Mouse (Mus musculus): ENCODE measurements around the gene Lpar1.

Lpar1 gene

DNA sequence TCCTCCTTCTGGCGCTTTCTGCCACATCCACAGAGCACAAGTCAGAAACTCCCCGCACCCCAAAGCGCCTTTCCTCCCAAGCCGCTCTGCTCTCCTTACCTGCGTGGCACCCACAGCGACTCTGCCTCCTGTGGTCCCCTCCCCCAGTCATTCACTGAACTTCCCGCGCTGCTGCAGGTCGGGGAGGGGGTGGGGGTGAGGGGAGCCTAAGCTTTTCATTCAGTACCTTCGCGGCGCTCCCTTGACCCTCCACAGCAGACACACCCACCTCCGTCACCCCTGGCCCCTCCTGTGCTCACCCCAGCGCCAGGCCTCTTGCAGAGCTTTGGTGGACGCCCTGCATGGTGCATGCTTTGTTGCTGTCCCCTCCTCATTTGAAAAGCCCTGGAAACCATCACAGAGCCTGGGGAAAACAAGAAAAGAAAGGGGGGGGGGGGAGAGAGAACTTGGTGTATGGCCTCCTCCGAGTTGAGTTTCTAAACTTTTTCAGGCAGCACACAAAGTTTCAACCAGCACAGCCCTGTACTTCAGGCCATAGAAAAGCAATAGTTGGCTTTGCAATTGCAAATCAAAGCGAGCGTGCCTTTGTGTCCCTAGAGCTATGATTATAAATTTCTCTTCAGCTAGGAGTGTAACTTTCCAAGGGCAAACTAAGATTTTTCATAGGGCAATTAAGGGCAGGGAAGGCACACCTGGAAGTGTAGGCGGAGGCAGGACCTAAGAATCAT lies at the start of gene Lpar1:
Gene Lpar1, minus strand, starts transcription at position 268 of the 728 bp plus-strand sequence.
- DNase-seq: no peak

GRCm38 (mm10) chr4:58585942-58586341 lies 32.2 kb upstream of the Lpar1 start:
- no peak for DNase-seq

DNA sequence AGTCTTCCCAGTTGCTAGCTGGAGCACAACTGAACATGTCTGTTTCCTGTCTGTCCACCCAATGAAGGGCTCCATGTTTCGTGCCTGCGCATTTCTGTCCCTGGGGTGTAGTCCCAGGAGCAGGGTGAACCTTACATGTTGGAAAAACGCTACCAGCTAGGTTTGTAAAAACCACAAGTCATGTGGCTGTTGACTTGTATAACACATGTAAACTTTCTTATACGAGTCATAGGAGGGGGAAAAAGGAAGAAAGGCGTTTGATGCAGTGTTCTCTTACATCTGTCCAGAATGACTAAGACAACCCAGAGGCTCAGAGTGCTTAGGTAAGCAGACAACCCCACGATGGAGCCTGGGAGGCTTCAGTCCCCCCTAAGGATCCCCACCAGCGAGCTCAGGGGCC lies 27.5 kb upstream of the Lpar1 start:
- DNase-seq: no peak

DNA sequence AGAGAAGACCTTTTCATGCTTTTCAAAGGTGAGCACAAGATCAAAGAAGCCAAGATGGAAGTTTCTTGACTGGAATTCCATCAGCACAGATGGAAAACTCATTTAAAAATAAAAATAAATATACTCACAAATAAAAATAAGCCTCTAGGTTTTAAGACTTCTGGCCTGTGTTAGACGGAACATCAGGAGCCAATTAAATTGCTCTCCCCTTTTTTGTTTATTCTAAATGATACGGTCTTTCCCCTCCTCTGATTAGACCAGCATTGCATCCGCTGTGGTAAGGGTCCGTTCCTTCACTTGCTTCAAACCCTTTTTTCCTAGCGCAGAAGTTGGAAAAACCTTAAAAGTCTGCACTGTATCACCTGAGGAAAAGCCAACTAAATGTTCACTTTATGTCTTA lies 26.8 kb upstream of the Lpar1 start:
- no peak for DNase-seq

DNA sequence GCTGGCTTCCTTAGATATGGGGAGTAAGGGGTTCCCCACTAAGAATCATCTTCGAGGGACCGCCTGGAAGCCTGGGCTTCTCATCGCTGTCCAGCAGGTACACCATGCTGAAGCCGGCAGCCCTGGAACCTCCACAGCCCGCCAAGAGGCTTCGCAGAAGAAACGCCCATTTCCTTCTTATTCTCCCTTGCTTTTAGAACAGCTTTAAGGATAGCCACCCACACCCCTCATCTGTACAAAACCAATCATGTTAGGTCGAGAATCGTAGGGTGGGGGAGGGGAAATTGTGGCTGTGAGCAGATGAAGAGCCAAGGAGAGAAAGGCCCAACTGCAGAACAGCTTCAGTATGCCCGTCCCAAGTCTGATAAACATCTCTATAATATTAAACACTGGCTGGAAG lies 26.4 kb upstream of the Lpar1 start:
- DNase-seq: no peak

GRCm38 (mm10) chr4:58578488-58578887 lies 24.8 kb upstream of the Lpar1 start:
- no peak for DNase-seq

GRCm38 (mm10) chr4:58577382-58578048 lies 23.8 kb upstream of the Lpar1 start:
- DNase-seq: no peak

DNA sequence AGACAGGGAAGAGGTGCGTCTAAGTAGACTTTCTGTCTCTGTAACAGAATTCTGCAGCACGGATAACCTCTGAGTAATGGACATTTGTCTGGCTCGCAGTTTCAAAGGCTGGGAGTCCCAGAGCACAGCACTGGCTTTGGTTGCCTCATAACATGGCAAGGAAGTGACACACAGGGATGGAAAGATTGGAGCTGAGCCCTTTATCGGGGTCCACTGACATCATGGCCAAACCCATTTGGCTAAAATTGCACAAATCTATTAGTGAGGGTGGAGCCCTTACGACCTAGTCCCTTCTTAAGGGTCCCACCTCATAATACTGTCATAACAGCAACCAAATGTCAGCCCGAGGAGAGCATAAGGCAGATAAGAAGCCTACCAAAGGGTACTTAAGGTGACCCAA lies 22.1 kb upstream of the Lpar1 start:
- no peak for DNase-seq

DNA sequence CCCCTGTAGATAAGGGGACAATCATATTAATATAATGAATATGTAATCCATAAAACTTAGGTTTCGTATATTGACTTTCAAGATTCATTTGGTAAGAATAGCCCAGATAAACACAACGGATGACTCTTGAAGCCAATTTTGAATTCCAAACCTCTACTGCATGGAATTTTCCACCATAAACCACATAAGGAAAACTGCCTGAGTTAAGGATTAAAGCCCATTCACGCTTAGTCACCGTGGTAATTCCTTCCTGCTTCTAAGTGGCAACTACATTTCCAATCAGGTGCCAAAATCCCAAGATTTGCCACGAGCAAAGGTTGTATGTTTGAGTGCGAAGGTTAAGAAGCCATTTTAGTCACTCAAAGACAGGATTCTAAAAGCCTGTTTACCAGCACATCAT lies 20.3 kb upstream of the Lpar1 start:
- DNase-seq: no peak

GRCm38 (mm10) chr4:58572446-58572845 lies 18.7 kb upstream of the Lpar1 start:
- DNase-seq: no peak

- DNase-seq: no peak
Measured at GRCm38 (mm10) chr4:58571661-58572060, 18.0 kb upstream of the Lpar1 start.

GRCm38 (mm10) chr4:58571232-58571631 lies 17.5 kb upstream of the Lpar1 start:
- DNase-seq: no peak

DNA sequence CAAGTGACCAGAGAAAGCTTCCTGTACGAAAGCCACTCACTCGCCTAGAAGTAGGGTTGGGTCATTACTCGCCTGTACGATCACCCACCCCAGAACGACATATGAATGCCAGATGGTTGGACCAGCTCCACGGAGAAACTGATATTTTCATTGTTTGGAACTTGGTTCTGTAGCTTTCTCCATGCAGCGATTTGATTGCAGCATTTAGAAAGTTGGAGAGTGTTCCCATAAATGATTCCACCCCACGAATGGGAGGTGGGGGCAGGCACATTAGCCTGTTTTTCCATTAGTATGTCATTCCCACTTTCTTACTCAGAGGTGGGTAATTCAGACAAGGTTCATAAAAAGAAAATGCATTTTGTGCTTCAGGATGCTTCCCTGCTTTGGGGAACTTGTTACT lies 14.8 kb upstream of the Lpar1 start:
- no peak for DNase-seq

DNA sequence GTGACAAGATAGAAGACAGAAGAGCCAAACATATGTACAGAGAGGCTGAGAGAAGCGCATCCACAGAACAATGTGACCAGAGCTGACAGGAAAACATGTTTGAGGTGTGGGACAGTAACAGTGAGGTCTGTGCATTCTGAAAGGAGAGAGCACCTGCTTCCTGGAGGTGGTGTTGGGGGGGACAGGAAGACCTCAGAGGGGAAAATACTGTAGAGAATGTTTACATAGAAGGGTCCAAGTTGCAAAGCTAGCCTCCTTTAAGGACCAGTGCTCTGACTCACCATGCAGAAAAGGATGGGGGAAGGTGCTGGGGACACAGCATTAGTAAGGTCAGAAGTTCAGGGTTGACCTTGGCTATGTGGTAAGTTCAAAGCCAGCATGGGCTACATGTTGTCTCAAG lies 9.1 kb upstream of the Lpar1 start:
- DNase-seq: no peak

DNA sequence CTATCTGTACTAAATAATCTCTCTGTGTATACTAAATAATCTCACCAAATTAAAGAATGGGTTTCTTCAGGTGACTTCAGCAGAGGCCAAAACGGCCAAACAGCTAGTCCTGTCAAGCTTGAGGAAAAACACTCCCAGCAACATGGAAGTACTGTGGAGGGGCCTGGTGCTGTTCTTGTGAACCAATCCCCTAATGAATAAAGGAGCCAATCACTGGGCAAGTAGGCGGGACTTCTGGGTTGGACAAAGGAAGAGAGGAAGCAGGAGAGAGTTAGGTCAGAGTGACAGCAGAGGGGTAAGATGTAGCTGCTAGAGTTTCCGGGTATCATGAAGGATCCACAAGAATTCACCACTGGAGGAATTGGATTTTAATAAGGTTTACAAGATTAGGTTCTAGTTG lies 3.3 kb upstream of the Lpar1 start:
- no peak for DNase-seq

- no peak for DNase-seq
Measured at GRCm38 (mm10) chr4:58554359-58554838, 701 bp upstream of the Lpar1 start.

GRCm38 (mm10) chr4:58552731-58553630 lies 717 bp downstream of the Lpar1 start:
- peak; percentile 13 to 32 for DNase-seq

DNA sequence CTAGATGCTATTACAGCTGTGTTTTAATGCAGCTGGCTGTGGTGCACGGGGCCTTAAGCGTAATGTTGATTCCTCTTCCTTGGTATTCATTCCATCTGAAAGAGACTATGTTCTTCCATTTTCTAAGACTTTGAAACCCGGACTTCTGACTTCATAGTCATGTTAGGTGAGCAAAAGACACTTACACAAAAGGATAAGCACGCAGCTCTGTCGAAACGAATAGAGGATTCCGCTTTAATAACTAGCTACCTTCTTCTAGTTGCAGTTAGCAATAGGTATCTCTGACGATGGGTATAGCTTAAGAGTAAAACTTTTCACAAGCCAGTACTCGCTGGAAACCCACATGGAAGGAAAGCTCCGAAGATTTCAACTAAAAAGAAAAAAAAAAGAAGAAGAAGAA lies 1.5 kb downstream of the Lpar1 start:
- no peak for DNase-seq

DNA sequence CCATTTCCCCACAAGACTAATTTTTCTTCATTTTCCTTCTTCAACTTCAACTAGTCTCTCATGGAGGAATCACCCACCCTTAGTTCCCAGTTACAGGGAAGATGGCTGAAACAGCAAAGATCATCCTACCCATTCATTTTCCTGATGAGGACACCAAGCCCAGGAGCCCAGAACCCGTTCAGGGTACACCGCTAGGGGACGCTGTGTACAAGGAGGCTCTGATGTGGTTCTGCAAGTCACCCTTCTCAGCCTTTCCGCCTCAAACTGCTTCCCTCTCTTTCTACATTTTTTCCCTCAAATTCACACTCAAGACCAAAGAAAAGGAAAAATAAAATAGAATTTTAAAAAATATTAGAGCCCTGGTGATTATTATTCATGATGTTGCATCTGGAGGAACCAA lies 1.9 kb downstream of the Lpar1 start:
- peak; percentile 37 to 62 for DNase-seq

DNA sequence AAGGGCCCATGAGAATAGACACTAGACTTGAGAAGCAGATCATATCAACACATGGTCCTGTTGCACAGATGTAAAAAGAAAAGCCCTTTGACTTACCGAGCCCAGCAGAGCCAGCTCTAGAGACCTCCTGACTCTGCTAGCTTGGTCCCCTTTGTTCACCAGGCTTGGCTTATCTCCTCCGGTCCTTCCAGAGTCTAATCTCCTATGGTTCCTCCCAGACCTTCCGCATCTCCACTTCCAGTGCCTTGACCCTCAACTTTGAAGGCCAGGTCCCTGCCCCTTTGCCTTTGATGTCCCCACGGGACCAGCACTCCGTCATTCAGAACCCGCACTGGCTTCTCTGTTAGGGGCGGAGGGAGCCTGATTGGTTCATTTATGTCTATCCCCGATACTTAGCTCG lies 6.0 kb downstream of the Lpar1 start:
- DNase-seq: no peak

- DNase-seq: no peak
Measured at GRCm38 (mm10) chr4:58547273-58547565, 6.5 kb downstream of the Lpar1 start.

- no peak for DNase-seq
Measured at GRCm38 (mm10) chr4:58546441-58547272, 7.0 kb downstream of the Lpar1 start.
